Mouse (Mus musculus) embryonic facial prominence, embryonic 14.5 days (tissue): Measurements from ENCODE around the gene Krt71. TPM values are rescaled to one million over a fixed set of nuclear protein-coding genes. Genes with fewer than 3 reads are reported as not detected.

Source experiments
- ATAC-seq: fragments of 200-750 bp; cut with Nextera tagmentation; 2 replicates; pipeline ENCODE4 v1.8.0; 2017; ENCODE audit warnings: low read depth, moderate number of reproducible peaks, moderate TSS enrichment
- DNase-seq: peaks from one replicate; pipeline ENCODE4 v3.0.0-alpha.2; 2015; ENCODE audit warnings: low spot score
- H3K27ac ChIP-seq: fragments of 300-500 bp; sonication (generic); replicated peaks from 2 replicates; pipeline ENCODE4 v1.5.1; 2014; ENCODE audit warnings: low read depth, mild to moderate bottlenecking, low read length, moderate library complexity
- H3K27me3 ChIP-seq: fragments of 300-500 bp; sonication (generic); replicated peaks from 2 replicates; pipeline ENCODE4 v1.6.1; 2014; ENCODE audit warnings: low read length; ENCODE audit not compliant: control insufficient read depth, insufficient read depth
- H3K36me3 ChIP-seq: fragments of 300-500 bp; sonication (generic); 2 replicates; pipeline ENCODE4 v1.6.1; 2014; ENCODE audit warnings: low read length, mixed read lengths; ENCODE audit not compliant: control insufficient read depth, insufficient read depth
- H3K4me1 ChIP-seq: fragments of 300-500 bp; sonication (generic); 2 replicates; pipeline ENCODE4 v1.6.1; 2014; ENCODE audit warnings: antibody characterized with exemption, low read length; ENCODE audit not compliant: control insufficient read depth, insufficient read depth
- H3K4me2 ChIP-seq: fragments of 300-500 bp; sonication (generic); 2 replicates; pipeline ENCODE4 v1.6.1; 2014; ENCODE audit warnings: low read depth, mild to moderate bottlenecking, low read length, moderate library complexity, mixed read lengths
- H3K4me3 ChIP-seq: fragments of 300-500 bp; sonication (generic); 2 replicates; pipeline ENCODE4 v1.5.1; 2014; ENCODE audit warnings: low read depth, mild to moderate bottlenecking, low read length
- H3K9ac ChIP-seq: fragments of 300-500 bp; sonication (generic); 2 replicates; pipeline ENCODE4 v1.6.1; 2014; ENCODE audit warnings: low read depth, mild to moderate bottlenecking, low read length, moderate library complexity, mixed read lengths
- H3K9me3 ChIP-seq: fragments of 300-500 bp; sonication (generic); 2 replicates; pipeline ENCODE4 v1.6.1; 2016; ENCODE audit warnings: low read length; ENCODE audit not compliant: control insufficient read depth
- WGBS: fragments of 180-500 bp; shearing (Covaris S2); extraction: QIAGEN DNeasy Blood & Tissue Kit; methylation state at CpG from one replicate; pipeline ENCODE4 v1.1.7; 2014; 5-methylcytosine and 5-hydroxymethylcytosine counted together
- polyA plus RNA-seq: library from polyadenylated mRNA; unstranded; fragments of >200 nt; fragmentation: Nextera tagmentation; extraction: Ambion mirVana; gene quantifications from 2 replicates; pipeline ENCODE4 v1.2.1, GENCODE M21; 2014

Krt71 gene
- 9.3 and 14.3 TPM in 2 replicates for polyA plus RNA-seq

DNA sequence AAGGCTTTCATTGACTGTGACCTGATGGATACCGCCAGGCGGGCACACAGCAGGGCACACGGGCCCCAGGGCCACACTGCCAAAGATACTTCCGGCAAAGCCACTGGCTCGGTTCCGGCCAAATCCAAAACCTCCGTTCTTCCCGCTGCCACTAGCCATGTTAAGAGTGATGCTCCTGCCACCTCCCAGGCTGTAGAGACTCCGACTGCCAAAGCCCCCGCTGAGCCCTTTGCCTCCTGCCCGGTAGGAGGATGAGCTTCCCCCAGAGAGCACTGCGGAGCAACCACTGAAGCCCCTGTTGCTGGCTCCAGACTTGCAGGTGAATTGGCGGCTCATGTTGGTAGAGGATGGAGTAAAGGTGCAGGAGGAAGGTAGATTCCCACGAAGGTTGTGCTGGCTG is at the start of gene Krt71:
TSS of gene Krt71 (minus strand) at position 399 of the 400 bp plus-strand sequence.
- Histone ChIP-seq H3K27me3 (no peaks in the 10 kb centered on the region), H3K4me3 (no peak within 1 kb of the TSS), H3K9me3 (no peaks in the 10 kb centered on the region), H3K9ac (no peak within 1 kb of the TSS), H3K4me1 (no peaks in the 10 kb centered on the region), H3K4me2 (no peak within 1 kb of the TSS), H3K36me3 (no peaks in the 10 kb centered on the region), H3K27ac (no peak within 1 kb of the TSS)
- no peak for DNase-seq
- ATAC-seq: no peak
- 65% methylated on average over 14 of the region's 14 CpGs for WGBS

DNA sequence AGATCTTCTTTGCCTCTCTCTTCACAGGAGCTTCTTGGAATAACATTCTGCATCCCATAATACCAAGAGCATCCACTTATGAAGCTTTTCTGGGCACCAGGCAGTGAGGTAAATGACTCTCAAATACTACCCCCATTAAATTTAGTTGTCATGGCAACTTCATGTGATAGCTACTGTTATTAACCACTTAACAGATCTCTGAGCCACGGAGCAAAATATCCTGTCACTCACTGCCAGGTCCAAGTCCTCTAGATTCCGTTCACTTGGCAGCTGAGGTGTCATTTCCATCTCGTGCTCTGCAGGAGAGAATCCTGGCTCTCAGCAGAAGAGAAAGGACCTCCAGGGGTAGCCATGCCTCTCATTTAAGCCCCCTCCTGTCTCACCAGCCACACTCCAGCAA is 48.0 kb upstream of the Krt71 start:
- ATAC-seq (no peak), DNase-seq (no peak)
- Histone ChIP-seq H3K4me2 (no peak overlapping the region), H3K9ac (no peak overlapping the region), H3K9me3 (no peaks in the 10 kb centered on the region), H3K27ac (no peak overlapping the region), H3K36me3 (no peaks in the 10 kb centered on the region), H3K27me3 (no peaks in the 10 kb centered on the region; the same call in 1 of the 2 replicates), H3K4me3 (no peak overlapping the region), H3K4me1 (no peaks in the 10 kb centered on the region)
- 26% methylated on average over 3 of the region's 3 CpGs for WGBS

DNA sequence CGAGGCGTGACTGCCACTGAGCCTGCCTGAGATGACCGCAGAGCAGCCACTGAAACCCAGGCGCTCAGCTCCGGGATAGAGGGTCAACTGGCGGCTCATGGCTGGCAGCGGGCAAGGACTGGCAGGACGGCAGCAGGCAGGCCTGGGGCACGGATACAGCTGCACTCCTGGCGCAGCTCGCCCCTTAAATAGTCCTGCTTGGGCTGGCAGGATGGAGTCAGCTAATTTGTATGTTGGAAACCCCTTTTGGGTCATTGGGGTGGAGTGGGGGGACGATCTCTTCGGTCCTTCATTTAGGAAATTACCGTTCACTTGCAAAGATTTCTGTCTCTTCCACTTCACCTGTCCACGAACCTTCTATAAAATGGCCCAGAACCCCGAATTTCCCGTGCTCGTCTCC is 43.5 kb upstream of the Krt71 start, which contains the start of gene Krt72:
TSS of gene Krt72 (minus strand) at position 101 of the 400 bp plus-strand sequence.
- ATAC-seq (no peak), DNase-seq (no peak)
- no peaks in the 10 kb centered on the region; the same call in 1 of the 2 replicates for H3K27me3 ChIP-seq
- H3K36me3 ChIP-seq: no peaks in the 10 kb centered on the region
- H3K4me3 ChIP-seq: no peak within 1 kb of the TSS
- no peak within 1 kb of the TSS for H3K9ac ChIP-seq
- no peak within 1 kb of the TSS for H3K4me2 ChIP-seq
- no peak within 1 kb of the TSS for H3K27ac ChIP-seq
- 86% methylated on average over 18 of the region's 18 CpGs for WGBS
- no peaks in the 10 kb centered on the region for H3K4me1 ChIP-seq
- no peaks in the 10 kb centered on the region for H3K9me3 ChIP-seq

DNA sequence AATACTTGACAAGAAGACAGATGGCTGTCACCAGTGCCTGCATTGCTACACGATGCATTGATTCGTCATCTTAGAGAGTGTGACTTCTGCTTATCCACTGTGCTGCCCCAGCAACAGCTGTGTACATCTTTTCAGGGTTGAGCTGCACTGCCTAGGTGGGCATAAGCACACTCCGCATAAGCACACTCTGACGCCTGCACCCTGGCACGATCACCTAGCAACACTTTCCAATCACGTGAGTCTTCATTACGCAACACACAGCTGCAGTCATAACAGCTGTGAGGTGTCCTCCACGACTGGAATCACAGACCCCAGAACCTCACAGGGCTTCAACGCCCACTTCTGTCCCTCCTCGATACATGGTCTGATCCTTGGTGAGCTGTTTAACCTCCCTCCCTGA is 30.5 kb upstream of the Krt71 start:
- 80% methylated on average over 10 of the region's 10 CpGs for WGBS
- Histone ChIP-seq H3K9me3 (no peaks in the 10 kb centered on the region), H3K4me1 (no peaks in the 10 kb centered on the region), H3K4me2 (no peak overlapping the region), H3K9ac (no peak overlapping the region), H3K4me3 (no peak overlapping the region), H3K27ac (no peak overlapping the region), H3K36me3 (no peaks in the 10 kb centered on the region), H3K27me3 (no peaks in the 10 kb centered on the region)
- ATAC-seq (no peak), DNase-seq (no peak)

DNA sequence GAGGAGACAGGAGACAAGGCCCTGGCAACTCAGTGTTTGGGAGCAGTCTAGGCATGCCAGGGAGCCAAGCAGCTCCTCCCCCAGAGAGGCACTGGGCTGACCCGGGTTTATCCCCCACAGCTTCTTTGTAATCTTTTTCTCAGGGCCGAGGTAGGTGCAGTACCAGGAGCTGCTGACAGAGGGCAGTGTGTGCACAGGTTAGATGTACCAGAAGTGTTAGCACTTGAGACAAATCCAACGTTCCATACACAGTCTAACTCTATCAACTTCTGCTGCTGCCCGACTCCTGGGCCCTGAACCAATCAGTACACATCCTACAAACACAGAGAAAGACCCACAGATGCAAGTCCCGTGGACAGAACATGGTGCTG is 29.8 kb upstream of the Krt71 start:
- Histone ChIP-seq H3K4me2 (no peak overlapping the region), H3K4me1 (no peaks in the 10 kb centered on the region), H3K27ac (no peak overlapping the region), H3K9ac (no peak overlapping the region), H3K4me3 (no peak overlapping the region), H3K36me3 (no peaks in the 10 kb centered on the region), H3K9me3 (no peaks in the 10 kb centered on the region), H3K27me3 (no peaks in the 10 kb centered on the region)
- DNase-seq (peak; percentile 89), ATAC-seq (peak; percentile 87)
- WGBS: 6% methylated on average over 5 of the region's 5 CpGs

DNA sequence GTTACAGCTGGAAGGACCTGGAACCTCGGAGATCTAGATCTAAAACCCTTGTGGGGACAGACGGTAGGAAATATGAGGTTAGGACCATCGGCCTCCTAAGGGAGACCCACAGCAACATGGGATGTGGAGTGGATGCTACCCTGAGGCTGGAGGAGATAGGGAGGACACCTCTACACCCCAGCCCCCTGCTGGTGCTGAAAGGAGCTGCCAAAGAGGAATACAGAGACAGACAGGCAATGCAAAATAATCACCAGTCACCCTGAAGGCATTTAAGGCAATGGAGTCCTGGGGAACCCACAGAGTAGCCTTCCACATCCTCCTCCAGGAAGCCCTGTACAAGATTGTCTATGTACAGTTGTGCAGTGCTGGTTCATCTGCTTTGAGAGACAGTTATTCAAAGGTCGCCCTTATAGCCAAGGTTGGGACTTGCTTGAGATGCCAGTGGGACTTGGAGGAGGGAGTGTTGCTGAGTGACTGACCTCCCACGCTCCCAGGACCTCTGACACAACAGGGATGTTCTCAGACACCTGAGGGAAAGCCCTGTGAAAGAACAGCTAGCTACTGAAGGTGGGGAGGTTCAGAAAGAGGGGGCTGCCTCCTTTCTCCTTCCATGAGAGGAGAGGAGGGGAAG is 29.3 kb upstream of the Krt71 start:
- H3K36me3 ChIP-seq: no peaks in the 10 kb centered on the region
- H3K4me2 ChIP-seq: no peak overlapping the region
- H3K4me1 ChIP-seq: no peaks in the 10 kb centered on the region
- no peak overlapping the region for H3K9ac ChIP-seq
- DNase-seq (peak; percentile 51), ATAC-seq (peak; percentile 47; the same call in 1 of the 2 replicates)
- no peak overlapping the region for H3K4me3 ChIP-seq
- H3K27me3 ChIP-seq: no peaks in the 10 kb centered on the region
- 57% methylated on average over 5 of the region's 5 CpGs for WGBS
- H3K27ac ChIP-seq: peak overlapping the region; percentile 29; the same call in 1 of the 2 replicates
- H3K9me3 ChIP-seq: no peaks in the 10 kb centered on the region

DNA sequence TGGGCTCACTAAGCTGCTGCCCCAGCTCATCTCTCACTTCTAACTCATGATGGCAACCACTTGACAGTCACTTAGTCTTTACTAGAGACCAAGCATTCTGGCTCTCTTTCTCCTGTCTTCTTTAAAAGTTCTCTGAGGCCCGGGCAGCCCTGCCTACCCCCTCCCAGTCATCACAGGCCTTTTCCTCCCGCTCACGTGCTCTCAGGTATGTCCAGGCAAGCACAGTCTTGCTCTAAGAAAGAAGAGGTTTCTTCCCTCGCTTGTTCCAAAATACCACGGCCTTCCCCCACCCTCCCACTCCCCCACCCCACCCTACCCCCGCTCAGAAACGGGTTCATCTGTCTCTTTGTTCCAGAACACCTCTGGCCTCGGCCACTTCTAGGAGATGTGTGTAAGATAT is 27.3 kb upstream of the Krt71 start:
- Histone ChIP-seq H3K4me1 (no peaks in the 10 kb centered on the region), H3K27ac (peak overlapping the region; percentile 63), H3K9ac (peak overlapping the region; percentile 25; the same call in 1 of the 2 replicates), H3K36me3 (no peaks in the 10 kb centered on the region), H3K4me3 (no peak overlapping the region), H3K4me2 (no peak overlapping the region), H3K9me3 (no peaks in the 10 kb centered on the region), H3K27me3 (no peaks in the 10 kb centered on the region)
- ATAC-seq: peak; percentile 67; the same call in 1 of the 2 replicates
- 47% methylated on average over 8 of the region's 8 CpGs for WGBS
- peak; percentile 75 for DNase-seq

DNA sequence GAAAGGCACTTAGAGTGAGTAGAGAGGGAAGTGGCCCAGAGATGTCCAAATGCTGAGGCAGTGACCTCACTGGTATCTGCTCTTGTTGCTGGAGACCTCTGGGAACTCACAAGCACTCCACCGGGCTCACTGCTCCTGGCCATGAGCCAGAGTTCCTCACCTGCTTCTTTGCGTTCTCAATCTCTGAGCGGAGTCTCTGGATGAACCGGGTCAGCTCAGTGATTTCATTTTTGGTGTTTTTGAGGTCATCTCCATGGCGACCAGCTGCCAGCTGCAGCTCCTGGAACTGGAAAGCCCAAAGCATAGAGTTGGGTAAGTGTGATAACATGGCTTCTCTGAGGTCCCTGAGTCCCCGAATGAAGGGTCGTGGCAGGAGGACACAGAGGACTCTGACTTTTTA is 5.1 kb downstream of the Krt71 start:
- H3K9me3 ChIP-seq: no peaks in the 10 kb centered on the region
- no peak overlapping the region for H3K4me2 ChIP-seq
- H3K9ac ChIP-seq: no peak overlapping the region
- H3K27me3 ChIP-seq: no peaks in the 10 kb centered on the region
- DNase-seq (no peak), ATAC-seq (no peak)
- no peak overlapping the region for H3K4me3 ChIP-seq
- H3K27ac ChIP-seq: no peak overlapping the region
- H3K4me1 ChIP-seq: no peaks in the 10 kb centered on the region
- WGBS: 72% methylated on average over 7 of the region's 7 CpGs
- no peaks in the 10 kb centered on the region for H3K36me3 ChIP-seq

DNA sequence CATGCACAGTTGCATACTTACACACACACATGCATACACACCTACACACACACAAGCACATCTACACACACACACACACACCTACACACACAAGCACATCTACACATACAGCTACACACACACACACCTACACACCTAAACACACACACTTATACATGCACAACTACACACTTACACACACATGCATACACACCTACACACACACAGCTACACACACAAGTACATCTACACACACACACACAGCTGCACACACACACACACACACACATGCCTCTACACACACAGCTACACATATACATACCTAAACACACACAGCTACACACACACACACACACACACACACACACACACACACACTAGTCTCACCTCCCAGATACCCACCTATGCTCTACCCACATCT is 12.3 kb downstream of the Krt71 start:
- H3K36me3 ChIP-seq: no peaks in the 10 kb centered on the region
- H3K27me3 ChIP-seq: no peaks in the 10 kb centered on the region
- ATAC-seq: no peak
- H3K9me3 ChIP-seq: no peaks in the 10 kb centered on the region
- H3K27ac ChIP-seq: no peak overlapping the region
- no peak overlapping the region for H3K9ac ChIP-seq
- no peak overlapping the region for H3K4me3 ChIP-seq
- no peak for DNase-seq
- no peaks in the 10 kb centered on the region for H3K4me1 ChIP-seq
- H3K4me2 ChIP-seq: no peak overlapping the region
